Mouse (Mus musculus): ENCODE data around the gene Rnf144a. TPM values are rescaled to one million over a fixed set of nuclear protein-coding genes. Genes with fewer than 3 reads are reported as not detected.

Gene Rnf144a
- polyA plus RNA-seq (2014; fragmentation: Nextera tagmentation; extraction: Ambion mirVana): 21.6 and 26.2 TPM in 2 replicates

GRCm38 (mm10) chr12:26415104-26415771, at the start of gene Rnf144a:
TSS of gene Rnf144a (minus strand) at chr12:26415254.
- H3K9ac ChIP-seq (replicated peaks; ENCODE audit: low read length): peak within 1 kb of the TSS; percentile 98
- WGBS: 1% methylated on average over 45 of the region's 45 CpGs
- peak within 1 kb of the TSS; percentile 96 for H3K4me3 ChIP-seq (replicated peaks; ENCODE audit: low read depth, low read length)
- H3K27ac ChIP-seq (replicated peaks; ENCODE audit: low read depth, low read length): peak within 1 kb of the TSS; percentile 87
- no peaks in the 10 kb centered on the region for H3K36me3 ChIP-seq (ENCODE audit: control insufficient read depth, insufficient read depth, low read length)
- H3K4me2 ChIP-seq (ENCODE audit: low read length): peak within 1 kb of the TSS; percentile 86
- ATAC-seq (ENCODE audit: low FRiP score, low TSS enrichment) (peak; percentile 87), DNase-seq (peak; percentile 98)
- H3K4me1 ChIP-seq (ENCODE audit: control insufficient read depth, insufficient read depth, low read length): peaks cover 26% of the 10 kb centered on the region
- H3K9me3 ChIP-seq (ENCODE audit: control insufficient read depth, low read length): no peaks in the 10 kb centered on the region
- no peaks in the 10 kb centered on the region for H3K27me3 ChIP-seq (ENCODE audit: control insufficient read depth, insufficient read depth, low read length)

- ATAC-seq (ENCODE audit: low FRiP score, low TSS enrichment): no peak
- Histone ChIP-seq H3K9me3 (ENCODE audit: control insufficient read depth, low read length) (no peaks in the 10 kb centered on the region), H3K27ac (replicated peaks; ENCODE audit: low read depth, low read length) (no peak overlapping the region), H3K9ac (replicated peaks; ENCODE audit: low read length) (no peak overlapping the region), H3K4me1 (ENCODE audit: control insufficient read depth, insufficient read depth, low read length) (0 out of 2 replicates have a peak, but pooled peaks cover 2% of the 10 kb centered on the region), H3K4me3 (replicated peaks; ENCODE audit: low read depth, low read length) (no peak overlapping the region), H3K36me3 (ENCODE audit: control insufficient read depth, insufficient read depth, low read length) (no peaks in the 10 kb centered on the region), H3K4me2 (ENCODE audit: low read length) (no peak overlapping the region), H3K27me3 (ENCODE audit: control insufficient read depth, insufficient read depth, low read length) (no peaks in the 10 kb centered on the region)
- 83% methylated on average over 2 of the region's 2 CpGs for WGBS
- DNase-seq: no peak
Observed at GRCm38 (mm10) chr12:26460091-26460490, 45.0 kb upstream of the Rnf144a start.

- Histone ChIP-seq H3K4me1 (ENCODE audit: control insufficient read depth, insufficient read depth, low read length) (0 out of 2 replicates have a peak, but pooled peaks cover 2% of the 10 kb centered on the region), H3K4me3 (replicated peaks; ENCODE audit: low read depth, low read length) (no peak within 1 kb of the TSS), H3K9ac (replicated peaks; ENCODE audit: low read length) (0 out of 2 replicates have a peak within 1 kb of the TSS, but pooled peaks have one; percentile 3), H3K27me3 (ENCODE audit: control insufficient read depth, insufficient read depth, low read length) (no peaks in the 10 kb centered on the region), H3K36me3 (ENCODE audit: control insufficient read depth, insufficient read depth, low read length) (no peaks in the 10 kb centered on the region), H3K9me3 (ENCODE audit: control insufficient read depth, low read length) (no peaks in the 10 kb centered on the region), H3K4me2 (ENCODE audit: low read length) (0 out of 2 replicates have a peak within 1 kb of the TSS, but pooled peaks have one; percentile 12), H3K27ac (replicated peaks; ENCODE audit: low read depth, low read length) (no peak within 1 kb of the TSS)
- WGBS: 49% methylated on average over 13 of the region's 13 CpGs
- ATAC-seq (ENCODE audit: low FRiP score, low TSS enrichment) (no peak), DNase-seq (peak; percentile 46)
Observed at GRCm38 (mm10) chr12:26456028-26456698, 41.1 kb upstream of the Rnf144a start, which contains the start of gene Rsad2. TSS of gene Rsad2 (minus strand) at chr12:26456452.

- H3K4me2 ChIP-seq (ENCODE audit: low read length): no peak overlapping the region
- 63% methylated on average over 5 of the region's 5 CpGs for WGBS
- no peak overlapping the region for H3K9ac ChIP-seq (replicated peaks; ENCODE audit: low read length)
- no peaks in the 10 kb centered on the region for H3K9me3 ChIP-seq (ENCODE audit: control insufficient read depth, low read length)
- no peak overlapping the region for H3K4me3 ChIP-seq (replicated peaks; ENCODE audit: low read depth, low read length)
- no peak for ATAC-seq (ENCODE audit: low FRiP score, low TSS enrichment)
- H3K27ac ChIP-seq (replicated peaks; ENCODE audit: low read depth, low read length): no peak overlapping the region
- H3K27me3 ChIP-seq (ENCODE audit: control insufficient read depth, insufficient read depth, low read length): no peaks in the 10 kb centered on the region
- no peak for DNase-seq
- no peaks in the 10 kb centered on the region for H3K36me3 ChIP-seq (ENCODE audit: control insufficient read depth, insufficient read depth, low read length)
- H3K4me1 ChIP-seq (ENCODE audit: control insufficient read depth, insufficient read depth, low read length): 0 out of 2 replicates have a peak, but pooled peaks cover 2% of the 10 kb centered on the region
Observed at GRCm38 (mm10) chr12:26454682-26455081, 39.6 kb upstream of the Rnf144a start.

- DNase-seq (no peak), ATAC-seq (ENCODE audit: low FRiP score, low TSS enrichment) (no peak)
- Histone ChIP-seq H3K9me3 (ENCODE audit: control insufficient read depth, low read length) (no peaks in the 10 kb centered on the region), H3K36me3 (ENCODE audit: control insufficient read depth, insufficient read depth, low read length) (no peaks in the 10 kb centered on the region), H3K4me2 (ENCODE audit: low read length) (no peak overlapping the region), H3K9ac (replicated peaks; ENCODE audit: low read length) (no peak overlapping the region), H3K27me3 (ENCODE audit: control insufficient read depth, insufficient read depth, low read length) (no peaks in the 10 kb centered on the region), H3K27ac (replicated peaks; ENCODE audit: low read depth, low read length) (no peak overlapping the region), H3K4me1 (ENCODE audit: control insufficient read depth, insufficient read depth, low read length) (0 out of 2 replicates have a peak, but pooled peaks cover 2% of the 10 kb centered on the region), H3K4me3 (replicated peaks; ENCODE audit: low read depth, low read length) (no peak overlapping the region)
- WGBS: 82% methylated on average over 4 of the region's 4 CpGs
Observed at GRCm38 (mm10) chr12:26452951-26453350, 37.9 kb upstream of the Rnf144a start.

- no peaks in the 10 kb centered on the region for H3K9me3 ChIP-seq (ENCODE audit: control insufficient read depth, low read length)
- DNase-seq: no peak
- no peak for ATAC-seq (ENCODE audit: low FRiP score, low TSS enrichment)
- H3K9ac ChIP-seq (replicated peaks; ENCODE audit: low read length): no peak overlapping the region
- no peaks in the 10 kb centered on the region for H3K27me3 ChIP-seq (ENCODE audit: control insufficient read depth, insufficient read depth, low read length)
- H3K4me2 ChIP-seq (ENCODE audit: low read length): no peak overlapping the region
- WGBS: 47% methylated on average over 1 of the region's 1 CpGs
- no peak overlapping the region for H3K4me3 ChIP-seq (replicated peaks; ENCODE audit: low read depth, low read length)
- no peaks in the 10 kb centered on the region for H3K36me3 ChIP-seq (ENCODE audit: control insufficient read depth, insufficient read depth, low read length)
- no peaks in the 10 kb centered on the region for H3K4me1 ChIP-seq (ENCODE audit: control insufficient read depth, insufficient read depth, low read length)
- no peak overlapping the region for H3K27ac ChIP-seq (replicated peaks; ENCODE audit: low read depth, low read length)
Observed at GRCm38 (mm10) chr12:26451150-26451549, 36.1 kb upstream of the Rnf144a start.

GRCm38 (mm10) chr12:26449483-26449882, 34.4 kb upstream of the Rnf144a start:
- DNase-seq (no peak), ATAC-seq (ENCODE audit: low FRiP score, low TSS enrichment) (no peak)
- Histone ChIP-seq H3K9me3 (ENCODE audit: control insufficient read depth, low read length) (no peaks in the 10 kb centered on the region), H3K27me3 (ENCODE audit: control insufficient read depth, insufficient read depth, low read length) (no peaks in the 10 kb centered on the region), H3K36me3 (ENCODE audit: control insufficient read depth, insufficient read depth, low read length) (no peaks in the 10 kb centered on the region), H3K4me1 (ENCODE audit: control insufficient read depth, insufficient read depth, low read length) (no peaks in the 10 kb centered on the region), H3K27ac (replicated peaks; ENCODE audit: low read depth, low read length) (no peak overlapping the region), H3K4me3 (replicated peaks; ENCODE audit: low read depth, low read length) (no peak overlapping the region), H3K4me2 (ENCODE audit: low read length) (no peak overlapping the region), H3K9ac (replicated peaks; ENCODE audit: low read length) (no peak overlapping the region)
- WGBS: 96% methylated on average over 2 of the region's 2 CpGs

- Histone ChIP-seq H3K4me1 (ENCODE audit: control insufficient read depth, insufficient read depth, low read length) (no peaks in the 10 kb centered on the region), H3K27ac (replicated peaks; ENCODE audit: low read depth, low read length) (no peak overlapping the region), H3K9me3 (ENCODE audit: control insufficient read depth, low read length) (no peaks in the 10 kb centered on the region), H3K9ac (replicated peaks; ENCODE audit: low read length) (no peak overlapping the region), H3K4me3 (replicated peaks; ENCODE audit: low read depth, low read length) (no peak overlapping the region), H3K36me3 (ENCODE audit: control insufficient read depth, insufficient read depth, low read length) (no peaks in the 10 kb centered on the region), H3K27me3 (ENCODE audit: control insufficient read depth, insufficient read depth, low read length) (no peaks in the 10 kb centered on the region), H3K4me2 (ENCODE audit: low read length) (no peak overlapping the region)
- DNase-seq (no peak), ATAC-seq (ENCODE audit: low FRiP score, low TSS enrichment) (no peak)
- 87% methylated on average over 4 of the region's 4 CpGs for WGBS
Observed at GRCm38 (mm10) chr12:26446377-26447045, 31.5 kb upstream of the Rnf144a start.
